ENCODE assay signal across 10 mouse cellular contexts in genomic region chr15:93379177-93379576, GRCm38 (mm10). TPM values are rescaled to one million over a fixed set of nuclear protein-coding genes. Genes with fewer than 3 reads are reported as not detected.
DNase-seq lines count a peak whose midpoint lies in the region; ATAC-seq and TF ChIP-seq lines count a peak whose summit lies in the region.
"Had no signal": no experiment of that assay in that cellular context is flagged by ENCODE, and none has a peak within 500 bp of the region (broad histone marks: within the 10 kb centered on the region; RNA-seq: fewer than 3 reads in every experiment).

No protein-coding gene starts in this region.

- ATAC-seq in liver, embryonic 16.5 days (ENCODE audit: low read depth), result 0 out of 2 replicates have a peak, but pooled peaks have one; percentile 54
- no peak for ATAC-seq in forebrain, embryonic 13.5 days

- peaks cover 3% of the 10 kb centered on the region; the same call in 1 of the 2 replicates for H3K4me1 ChIP-seq in thymus, adult 2 months (replicated peaks; ENCODE audit: control insufficient read depth, insufficient read depth, low read length)
- H3K4me1 ChIP-seq in liver, embryonic 16.5 days (ENCODE audit: control insufficient read depth, low read depth, low read length), result peaks cover 1% of the 10 kb centered on the region; the same call in 1 of the 2 replicates
- H3K4me1 ChIP-seq in forebrain, embryonic 13.5 days, result no peaks in the 10 kb centered on the region
- H3K4me1 ChIP-seq: hindbrain, embryonic 13.5 days; neural tube, embryonic 13.5 days had no signal

- no peak overlapping the region for H3K27ac ChIP-seq in thymus, adult 2 months (ENCODE audit: control insufficient read depth, insufficient read depth, low read length)
- no peak overlapping the region for H3K27ac ChIP-seq in liver, embryonic 16.5 days (ENCODE audit: low read length)
- H3K27ac ChIP-seq in forebrain, embryonic 13.5 days, result no peak overlapping the region
- H3K27ac ChIP-seq: hindbrain, embryonic 13.5 days; neural tube, embryonic 13.5 days had no signal

- H3K9me3 ChIP-seq in liver, embryonic 16.5 days (replicated peaks; ENCODE audit: control insufficient read depth, low read length), result no peaks in the 10 kb centered on the region
- no peaks in the 10 kb centered on the region for H3K9me3 ChIP-seq in forebrain, embryonic 13.5 days (replicated peaks)
- H3K9me3 ChIP-seq: hindbrain, embryonic 13.5 days; neural tube, embryonic 13.5 days had no signal

- DNase-seq in embryo, embryonic 10.5 days (ENCODE audit: low spot score), result peak; percentile 19
- no peak for DNase-seq in embryo, embryonic 9.5 days (ENCODE audit: extremely low spot score)
- DNase-seq in thymus, adult 2 months, result peak; percentile 14
- DNase-seq in thymus, adult 18-20 months, result no peak
- no peak for DNase-seq in neural tube, embryonic 10.5 days (ENCODE audit: extremely low spot score, low spot score)
- DNase-seq in kidney, adult 11 months, result no peak

- WGBS in thymus, adult 2 months, result 87% methylated on average over 3 of the region's 3 CpGs
- 57% methylated on average over 3 of the region's 3 CpGs for WGBS in liver, embryonic 16.5 days (ENCODE audit: insufficient replicate concordance)
- WGBS in forebrain, embryonic 13.5 days, result 65% methylated on average over 3 of the region's 3 CpGs

- H3K4me2 ChIP-seq in liver, embryonic 16.5 days (ENCODE audit: low read depth, low read length), result no peak overlapping the region
- H3K4me2 ChIP-seq in forebrain, embryonic 13.5 days, result no peak overlapping the region
- H3K4me2 ChIP-seq: hindbrain, embryonic 13.5 days; neural tube, embryonic 13.5 days had no signal

- TF ChIP-seq POLR2A in thymus, adult 2 months (IDR thresholded peaks at IDR 0.05; ENCODE audit: control insufficient read depth, extremely low read depth, insufficient read depth, low read length, poor library complexity), result no peak

- H3K27me3 ChIP-seq in thymus, adult 2 months (ENCODE audit: control insufficient read depth, insufficient read depth, low read length), result no peaks in the 10 kb centered on the region
- H3K27me3 ChIP-seq in liver, embryonic 16.5 days (ENCODE audit: control insufficient read depth, insufficient read depth, low read depth, low read length), result no peaks in the 10 kb centered on the region
- H3K27me3 ChIP-seq in forebrain, embryonic 13.5 days, result no peaks in the 10 kb centered on the region
- H3K27me3 ChIP-seq: hindbrain, embryonic 13.5 days; neural tube, embryonic 13.5 days had no signal

- no peak for TF ChIP-seq CTCF in thymus, adult 2 months (IDR thresholded peaks at IDR 0.05; ENCODE audit: borderline replicate concordance, control insufficient read depth, extremely low read depth, insufficient read depth, low read length, poor library complexity)

- no peak overlapping the region for H3K9ac ChIP-seq in liver, embryonic 16.5 days (ENCODE audit: low read depth, low read length)
- no peak overlapping the region for H3K9ac ChIP-seq in forebrain, embryonic 13.5 days
- H3K9ac ChIP-seq: hindbrain, embryonic 13.5 days; neural tube, embryonic 13.5 days had no signal

- no peaks in the 10 kb centered on the region for H3K36me3 ChIP-seq in thymus, adult 2 months (ENCODE audit: control insufficient read depth, insufficient read depth, low read length)
- no peaks in the 10 kb centered on the region for H3K36me3 ChIP-seq in liver, embryonic 16.5 days (ENCODE audit: control insufficient read depth, insufficient read depth)
- peaks cover 5% of the 10 kb centered on the region; the same call in 1 of the 2 replicates for H3K36me3 ChIP-seq in forebrain, embryonic 13.5 days (ENCODE audit: poor library complexity, severe bottlenecking)

- H3K4me3 ChIP-seq in thymus, adult 2 months (ENCODE audit: control insufficient read depth, insufficient read depth, low read length), result no peak overlapping the region
- H3K4me3 ChIP-seq in liver, embryonic 16.5 days (ENCODE audit: low read depth, low read length), result no peak overlapping the region
- H3K4me3 ChIP-seq in forebrain, embryonic 13.5 days, result no peak overlapping the region
- H3K4me3 ChIP-seq: hindbrain, embryonic 13.5 days; neural tube, embryonic 13.5 days had no signal

RNA-seq across cellular contexts. Expression of gene Zcrb1, which starts 19.0 kb away (rescaled TPM):
- polyA plus RNA-seq in thymus, adult 2 months (2012; rRNA removed), result 25.5 TPM in 2 replicates
- polyA plus RNA-seq in liver, embryonic 16.5 days (2015; fragmentation: Nextera tagmentation; extraction: Ambion mirVana), result 53.0 and 62.8 TPM in 2 replicates
- 176 and 187 TPM in 2 replicates for polyA plus RNA-seq in forebrain, embryonic 13.5 days (2015; fragmentation: Nextera tagmentation; extraction: Ambion mirVana)

RNA-seq across cellular contexts. Expression of gene Pphln1, which starts 19.0 kb away (rescaled TPM):
- polyA plus RNA-seq in thymus, adult 2 months (2012; rRNA removed), result 14.5 and 16.5 TPM in 2 replicates
- 14.2 and 14.5 TPM in 2 replicates for polyA plus RNA-seq in liver, embryonic 16.5 days (2015; fragmentation: Nextera tagmentation; extraction: Ambion mirVana)
- 60.1 and 63.9 TPM in 2 replicates for polyA plus RNA-seq in forebrain, embryonic 13.5 days (2015; fragmentation: Nextera tagmentation; extraction: Ambion mirVana)

RNA-seq across cellular contexts. Expression of gene Yaf2, which starts 42.4 kb away (rescaled TPM):
- polyA plus RNA-seq in thymus, adult 2 months (2012; rRNA removed), result 18.4 and 21.0 TPM in 2 replicates
- 11.9 and 12.9 TPM in 2 replicates for polyA plus RNA-seq in liver, embryonic 16.5 days (2015; fragmentation: Nextera tagmentation; extraction: Ambion mirVana)
- polyA plus RNA-seq in forebrain, embryonic 13.5 days (2015; fragmentation: Nextera tagmentation; extraction: Ambion mirVana), result 71.5 and 81.6 TPM in 2 replicates

Comparison
In these comparisons a context has a peak if more than half of its experiments do, and no peak if none do; other contexts are left out.
1. DNase-seq: peak in embryo, embryonic 10.5 days (single experiment) and thymus, adult 2 months (single experiment); none in embryo, embryonic 9.5 days (single experiment), thymus, adult 18-20 months (0 of 2), neural tube, embryonic 10.5 days (single experiment) and kidney, adult 11 months (single experiment).